Mouse (Mus musculus) lung, embryonic 15.5 days (tissue): ENCODE results near the gene Gm10272. TPM values are rescaled to one million over a fixed set of nuclear protein-coding genes. Genes with fewer than 3 reads are reported as not detected.
"Not testable (repeated sequence)": the region's sequence is repeated elsewhere in the genome, so short reads cannot be mapped to it uniquely, and the experiment has no call there.

ENCODE experiments used
- ATAC-seq: fragments of 200-750 bp; cut with Nextera tagmentation; 2 replicates; pipeline ENCODE4 v1.8.0; 2017; ENCODE audit warnings: moderate number of reproducible peaks, borderline replicate concordance; ENCODE audit not compliant: low FRiP score, low TSS enrichment; ENCODE audit errors: extremely low read depth
- H3K27ac ChIP-seq: fragments of 300-500 bp; sonication (generic); 2 replicates; pipeline ENCODE4 v1.5.1; 2015; ENCODE audit warnings: moderate library complexity, mild to moderate bottlenecking, inconsistent platforms
- H3K27me3 ChIP-seq: fragments of 300-500 bp; sonication (generic); 2 replicates; pipeline ENCODE4 v1.6.1; 2015; ENCODE audit warnings: inconsistent platforms
- H3K36me3 ChIP-seq: fragments of 300-500 bp; sonication (generic); 2 replicates; pipeline ENCODE4 v1.6.1; 2015; ENCODE audit warnings: inconsistent platforms
- H3K4me1 ChIP-seq: fragments of 300-500 bp; sonication (generic); 2 replicates; pipeline ENCODE4 v1.6.1; 2015; ENCODE audit warnings: inconsistent platforms
- H3K4me2 ChIP-seq: fragments of 300-500 bp; sonication (generic); 2 replicates; pipeline ENCODE4 v1.6.1; 2015; ENCODE audit warnings: inconsistent platforms, mild to moderate bottlenecking, moderate library complexity
- H3K4me3 ChIP-seq: fragments of 300-500 bp; sonication (generic); 2 replicates; pipeline ENCODE4 v1.5.1; 2015; ENCODE audit warnings: mild to moderate bottlenecking, inconsistent platforms
- H3K9ac ChIP-seq: fragments of 300-500 bp; sonication (generic); 2 replicates; pipeline ENCODE4 v1.6.1; 2015; ENCODE audit warnings: inconsistent platforms
- H3K9me3 ChIP-seq: fragments of 300-500 bp; sonication (generic); 2 replicates; pipeline ENCODE4 v1.6.1; 2016; ENCODE audit warnings: inconsistent platforms
- WGBS: fragments of 180-500 bp; shearing (Covaris S2); methylation state at CpG from one replicate; pipeline ENCODE4 v1.1.7; 2015; 5-methylcytosine and 5-hydroxymethylcytosine counted together
- polyA plus RNA-seq: library from polyadenylated mRNA; unstranded; fragments of >200 nt; fragmentation: Nextera tagmentation; extraction: Ambion mirVana; gene quantifications from 2 replicates; pipeline ENCODE4 v1.2.1, GENCODE M21; 2015

Gm10272 gene
- polyA plus RNA-seq, 1 experiment from 2014 or later = not detected

DNA sequence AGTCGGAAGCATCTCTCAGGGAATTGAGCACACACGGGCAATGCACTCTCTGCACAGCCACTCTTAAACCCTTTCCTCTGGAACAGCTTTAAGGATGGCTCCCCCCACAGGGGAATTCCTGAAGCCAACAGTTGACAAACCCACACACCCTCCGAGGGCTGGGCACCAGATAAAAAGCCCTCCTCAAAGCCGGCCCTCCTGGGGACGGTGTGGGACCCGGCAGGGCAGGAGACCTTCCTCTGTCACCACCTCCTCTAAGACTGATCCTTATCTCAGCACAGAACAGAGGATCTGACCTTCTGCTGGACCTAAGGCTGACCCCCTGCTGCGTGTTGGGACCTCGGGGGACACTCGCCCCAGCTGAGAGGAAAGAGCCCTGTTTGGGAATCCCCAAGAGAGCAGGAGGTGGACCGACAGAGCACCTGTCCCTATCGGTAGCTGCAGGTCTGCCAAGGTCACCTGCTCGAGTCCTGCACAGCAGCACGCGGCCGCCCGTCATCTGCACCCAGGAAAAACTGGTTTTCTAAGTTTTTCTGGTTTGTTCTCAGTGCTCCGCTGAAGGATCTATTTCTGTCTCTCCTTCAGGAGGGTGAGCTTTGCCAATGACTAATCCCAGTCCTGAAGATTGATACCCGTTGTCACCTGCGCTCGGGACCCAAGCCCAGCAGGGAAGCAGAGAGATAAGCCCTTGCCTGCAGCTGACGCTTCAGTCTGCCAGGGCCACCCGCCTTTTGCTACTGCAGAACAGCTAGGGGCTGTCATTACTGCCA lies 20.3 kb upstream of the Gm10272 start, which contains the start of gene Tspear:
TSS of gene Tspear (plus strand) at position 675 of the 770 bp plus-strand sequence.
- H3K4me1 ChIP-seq = peaks cover 13% of the 10 kb centered on the region
- no peak within 1 kb of the TSS for H3K27ac ChIP-seq
- WGBS = 2% methylated on average over 22 of the region's 22 CpGs
- no peaks in the 10 kb centered on the region for H3K36me3 ChIP-seq
- H3K4me3 ChIP-seq = no peak within 1 kb of the TSS
- no peak for ATAC-seq
- H3K27me3 ChIP-seq = peaks cover 50% of the 10 kb centered on the region
- H3K9ac ChIP-seq = no peak within 1 kb of the TSS
- no peaks in the 10 kb centered on the region for H3K9me3 ChIP-seq
- H3K4me2 ChIP-seq = peak within 1 kb of the TSS; percentile 6; the same call in 1 of the 2 replicates

GRCm38 (mm10) chr10:77687021-77687420 lies 19.4 kb upstream of the Gm10272 start:
- Histone ChIP-seq H3K9ac (no peak overlapping the region), H3K27me3 (peaks cover 50% of the 10 kb centered on the region), H3K27ac (no peak overlapping the region), H3K4me2 (no peak overlapping the region), H3K9me3 (no peaks in the 10 kb centered on the region), H3K4me1 (peaks cover 13% of the 10 kb centered on the region), H3K36me3 (no peaks in the 10 kb centered on the region), H3K4me3 (no peak overlapping the region)
- 17% methylated on average over 10 of the region's 10 CpGs for WGBS
- no peak for ATAC-seq

DNA sequence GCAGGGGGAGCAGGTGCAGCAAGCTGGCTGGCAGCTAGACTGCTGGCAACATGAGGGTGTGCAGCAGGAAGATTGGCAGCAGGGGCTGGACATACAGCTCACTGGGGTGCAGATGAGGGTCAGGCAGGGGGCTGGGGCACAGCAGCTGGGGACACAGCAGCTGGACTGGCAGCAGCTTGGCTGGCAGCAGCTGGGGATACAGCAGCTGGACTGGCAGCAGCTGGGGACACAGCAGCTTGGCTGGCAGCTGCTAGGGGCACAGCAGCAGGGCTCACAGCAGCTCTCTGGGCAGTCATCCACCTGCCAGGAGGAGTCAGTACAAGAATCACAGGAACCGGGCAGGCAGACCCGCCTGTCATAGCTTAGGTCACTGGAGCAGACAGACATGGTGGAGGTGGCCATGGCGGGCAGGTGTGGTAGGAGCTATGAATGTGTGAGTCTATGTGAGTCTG lies 16.0 kb upstream of the Gm10272 start, which contains the start of gene Gm19402:
TSS of gene Gm19402 (minus strand) at position 402 of the 452 bp plus-strand sequence.
- Histone ChIP-seq H3K27me3 (peaks cover 26% of the 10 kb centered on the region), H3K4me1 (peaks cover 13% of the 10 kb centered on the region)
- not testable (repeated sequence) for H3K36me3 ChIP-seq, H3K9me3 ChIP-seq, H3K9ac ChIP-seq, H3K4me3 ChIP-seq, H3K27ac ChIP-seq, H3K4me2 ChIP-seq, ATAC-seq
- 71% methylated on average over 3 of the region's 3 CpGs for whole genome bisulfite sequencing

GRCm38 (mm10) chr10:77697133-77697532 lies 9.3 kb upstream of the Gm10272 start, which contains the start of gene Gm9508:
Gene Gm9508 (minus strand): TSS chr10:77697233.
- Histone ChIP-seq H3K9me3 (no peaks in the 10 kb centered on the region), H3K4me1 (no peaks in the 10 kb centered on the region), H3K27me3 (no peaks in the 10 kb centered on the region), H3K4me2 (no peak within 1 kb of the TSS), H3K9ac (no peak within 1 kb of the TSS), H3K4me3 (no peak within 1 kb of the TSS), H3K36me3 (no peaks in the 10 kb centered on the region), H3K27ac (no peak within 1 kb of the TSS)
- no peak for ATAC-seq
- 27% methylated on average over 4 of the region's 4 CpGs for WGBS

DNA sequence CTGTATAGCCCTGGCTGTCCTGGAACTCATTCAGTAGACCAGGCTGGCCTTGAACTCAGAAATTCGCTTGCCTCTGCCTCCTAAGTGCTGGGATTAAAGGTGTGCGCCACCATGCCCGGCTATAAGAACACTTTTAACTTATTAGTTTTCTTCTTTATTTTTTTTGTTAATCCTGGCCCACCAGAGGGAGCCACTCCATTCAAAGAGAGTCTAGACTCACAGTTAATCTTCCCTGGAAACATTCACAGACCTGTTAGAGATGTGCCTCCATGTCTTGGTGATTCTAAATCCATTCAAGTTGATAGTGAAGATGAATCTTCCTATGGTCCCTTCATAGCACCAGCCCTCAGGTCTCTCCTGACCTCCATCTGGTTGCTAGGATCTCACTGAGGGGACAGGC lies 3.4 kb downstream of the Gm10272 start:
- H3K27ac ChIP-seq = no peak overlapping the region
- WGBS = 77% methylated on average over 3 of the region's 3 CpGs
- H3K36me3 ChIP-seq = no peaks in the 10 kb centered on the region
- ATAC-seq = no peak
- no peaks in the 10 kb centered on the region for H3K9me3 ChIP-seq
- H3K27me3 ChIP-seq = no peaks in the 10 kb centered on the region
- no peak overlapping the region for H3K4me2 ChIP-seq
- no peak overlapping the region for H3K4me3 ChIP-seq
- H3K4me1 ChIP-seq = no peaks in the 10 kb centered on the region
- H3K9ac ChIP-seq = no peak overlapping the region

DNA sequence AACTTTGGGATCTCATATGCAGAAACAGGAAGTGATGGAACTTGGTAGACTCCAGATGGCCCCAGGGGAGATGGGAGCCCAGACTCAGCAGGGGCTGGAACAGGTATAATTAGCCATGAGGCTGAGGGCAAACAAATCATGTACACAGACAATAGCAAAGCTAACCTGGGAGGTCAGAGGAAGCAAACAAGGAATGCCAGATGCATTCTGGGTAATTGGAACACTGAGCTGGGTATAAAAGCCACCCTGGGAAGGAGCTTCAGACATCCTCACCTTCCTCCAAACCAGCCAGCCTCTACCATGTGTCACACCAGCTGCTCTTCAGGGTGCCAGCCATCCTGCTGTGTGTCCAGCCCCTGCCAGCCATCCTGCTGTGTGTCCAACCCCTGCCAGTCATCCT lies 4.7 kb downstream of the Gm10272 start, which contains the start of gene Gm10024:
TSS of gene Gm10024 (plus strand) at position 301 of the 400 bp plus-strand sequence.
- H3K9me3 ChIP-seq, H3K4me2 ChIP-seq, H3K9ac ChIP-seq, H3K36me3 ChIP-seq, ATAC-seq, H3K27ac ChIP-seq, H3K4me3 ChIP-seq, H3K4me1 ChIP-seq, H3K27me3 ChIP-seq: not testable (repeated sequence)

GRCm38 (mm10) chr10:77713734-77714133 lies 7.3 kb downstream of the Gm10272 start:
- H3K27me3 ChIP-seq = no peaks in the 10 kb centered on the region
- no peak overlapping the region for H3K9ac ChIP-seq
- no peaks in the 10 kb centered on the region for H3K36me3 ChIP-seq
- no peaks in the 10 kb centered on the region for H3K4me1 ChIP-seq
- H3K27ac ChIP-seq = no peak overlapping the region
- 57% methylated on average over 4 of the region's 4 CpGs for WGBS
- H3K9me3 ChIP-seq = no peaks in the 10 kb centered on the region
- ATAC-seq = no peak
- H3K4me3 ChIP-seq = no peak overlapping the region
- no peak overlapping the region for H3K4me2 ChIP-seq

- no peaks in the 10 kb centered on the region for H3K9me3 ChIP-seq
- H3K4me3 ChIP-seq = no peak within 1 kb of the TSS
- ATAC-seq = no peak
- no peaks in the 10 kb centered on the region for H3K36me3 ChIP-seq
- no peak within 1 kb of the TSS for H3K27ac ChIP-seq
- 89% methylated on average over 1 of the region's 1 CpGs for WGBS
- no peak within 1 kb of the TSS for H3K4me2 ChIP-seq
- H3K9ac ChIP-seq = no peak within 1 kb of the TSS
- no peaks in the 10 kb centered on the region for H3K27me3 ChIP-seq
- H3K4me1 ChIP-seq = no peaks in the 10 kb centered on the region
These were observed 9.1 kb downstream of the Gm10272 start, which contains the start of gene Gm10142 for GRCm38 (mm10) chr10:77715507-77715906. Gene Gm10142 (plus strand): TSS chr10:77715807.

DNA sequence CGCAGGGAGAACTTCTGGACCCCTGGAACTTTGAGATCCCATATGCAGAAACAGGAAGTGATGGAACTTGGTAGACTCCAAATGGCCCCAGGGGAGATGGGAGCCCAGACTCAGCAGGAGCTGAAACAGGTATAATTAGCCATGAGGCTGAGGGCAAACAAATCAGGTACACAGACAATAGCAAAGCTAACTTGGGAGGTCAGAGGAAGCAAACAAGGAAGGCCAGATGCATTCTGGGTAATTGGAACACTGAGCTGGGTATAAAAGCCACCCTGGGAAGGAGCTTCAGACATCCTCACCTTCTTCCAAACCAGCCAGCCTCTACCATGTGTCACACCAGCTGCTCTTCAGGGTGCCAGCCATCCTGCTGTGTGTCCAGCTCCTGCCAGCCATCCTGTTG lies 13.9 kb downstream of the Gm10272 start, which contains the start of gene Krtap12-1:
TSS of gene Krtap12-1 (plus strand) at position 301 of the 400 bp plus-strand sequence.
- not testable (repeated sequence) for H3K4me2 ChIP-seq, H3K27ac ChIP-seq, ATAC-seq, H3K27me3 ChIP-seq, H3K4me1 ChIP-seq, H3K9me3 ChIP-seq, H3K4me3 ChIP-seq, H3K36me3 ChIP-seq, H3K9ac ChIP-seq
- 86% methylated on average over 1 of the region's 1 CpGs for WGBS

DNA sequence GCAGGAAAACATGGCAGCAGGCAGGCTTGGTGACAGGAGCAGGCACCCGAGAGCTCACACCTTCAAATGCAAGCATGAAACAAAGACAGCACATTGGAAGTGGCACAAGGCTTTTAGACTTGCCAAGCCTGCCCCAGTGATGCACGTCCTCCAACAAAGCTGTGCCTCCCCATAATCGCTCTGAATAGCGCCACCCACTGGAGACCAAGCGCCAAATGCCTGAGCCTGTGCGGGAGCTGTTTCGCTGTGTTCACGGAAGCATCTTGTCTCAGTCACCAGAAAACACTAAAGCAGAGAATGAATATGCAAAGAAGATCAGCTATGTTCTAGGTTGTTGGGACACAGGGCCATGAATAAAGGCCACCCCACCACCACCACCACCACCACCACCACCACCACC lies 18.4 kb downstream of the Gm10272 start:
- Histone ChIP-seq H3K9ac (no peak overlapping the region), H3K4me2 (no peak overlapping the region), H3K4me1 (no peaks in the 10 kb centered on the region), H3K27me3 (no peaks in the 10 kb centered on the region), H3K36me3 (no peaks in the 10 kb centered on the region), H3K4me3 (no peak overlapping the region), H3K9me3 (no peaks in the 10 kb centered on the region), H3K27ac (no peak overlapping the region)
- 72% methylated on average over 8 of the region's 8 CpGs for WGBS
- no peak for ATAC-seq

DNA sequence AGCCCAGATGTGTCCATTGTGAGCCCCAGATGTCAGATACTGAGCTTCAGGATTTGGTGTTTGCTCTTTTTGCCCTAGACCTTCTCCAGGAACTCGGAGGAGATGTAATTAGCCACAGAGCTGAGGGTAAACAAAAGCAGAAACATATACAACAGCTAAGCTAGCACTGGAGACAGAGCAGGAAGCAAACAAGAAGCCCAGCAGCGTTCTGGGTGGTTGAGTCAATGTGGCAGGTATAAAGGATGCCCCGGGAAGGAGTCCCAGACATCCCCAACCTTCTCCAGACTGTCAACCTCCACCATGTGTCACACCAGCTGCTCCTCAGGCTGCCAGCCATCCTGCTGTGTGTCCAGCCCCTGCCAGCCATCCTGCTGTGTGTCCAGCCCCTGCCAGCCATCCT lies 19.8 kb downstream of the Gm10272 start, which contains the start of gene Gm10100:
TSS of gene Gm10100 (plus strand) at position 301 of the 400 bp plus-strand sequence.
- no peak within 1 kb of the TSS for H3K9ac ChIP-seq
- ATAC-seq = no peak
- H3K4me3 ChIP-seq = no peak within 1 kb of the TSS
- H3K4me2 ChIP-seq = no peak within 1 kb of the TSS
- no peaks in the 10 kb centered on the region for H3K9me3 ChIP-seq
- H3K36me3 ChIP-seq = no peaks in the 10 kb centered on the region
- H3K27me3 ChIP-seq = no peaks in the 10 kb centered on the region
- H3K27ac ChIP-seq = no peak within 1 kb of the TSS
- H3K4me1 ChIP-seq = no peaks in the 10 kb centered on the region
- 17% methylated on average over 3 of the region's 3 CpGs for WGBS

DNA sequence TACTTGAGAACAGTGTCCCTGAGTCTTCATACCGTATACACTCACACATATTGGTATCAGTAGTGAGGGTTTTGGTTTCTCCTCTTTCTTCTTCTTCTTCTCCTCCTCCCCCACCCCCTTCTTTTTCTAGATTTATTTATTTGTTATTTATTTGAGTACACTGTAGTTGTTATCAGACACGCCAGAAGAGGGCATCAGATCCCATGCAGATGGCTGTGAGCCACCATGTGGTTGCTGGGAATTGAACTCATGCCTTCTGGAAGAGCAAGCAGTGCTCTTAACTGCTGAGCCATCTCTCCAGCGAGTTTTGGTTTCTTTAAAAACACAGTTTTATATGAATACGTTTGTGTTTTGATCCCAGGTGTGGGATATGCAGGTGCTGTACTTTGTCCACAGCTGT lies 21.9 kb downstream of the Gm10272 start:
- Histone ChIP-seq H3K27me3 (no peaks in the 10 kb centered on the region), H3K4me1 (no peaks in the 10 kb centered on the region), H3K9me3 (no peaks in the 10 kb centered on the region), H3K36me3 (no peaks in the 10 kb centered on the region), H3K4me2 (no peak overlapping the region), H3K9ac (no peak overlapping the region), H3K4me3 (no peak overlapping the region), H3K27ac (no peak overlapping the region)
- 54% methylated on average over 4 of the region's 4 CpGs for WGBS
- no peak for ATAC-seq
